Comparison of ENCODE assay signal across 22 mouse cellular contexts in genomic region chr10:40218874-40219273, GRCm38 (mm10). TPM values are rescaled to one million over a fixed set of nuclear protein-coding genes. Genes with fewer than 3 reads are reported as not detected.
A peak's percentile ranks its signal among the peaks of the same experiment; 100 is the strongest.
DNase-seq lines count a peak whose midpoint lies in the region; ATAC-seq and TF ChIP-seq lines count a peak whose summit lies in the region.
"Had no signal": no experiment of that assay in that cellular context is flagged by ENCODE, and none has a peak within 500 bp of the region (broad histone marks: within the 10 kb centered on the region; RNA-seq: fewer than 3 reads in every experiment).

No protein-coding gene starts in this region.

- H3K27me3 ChIP-seq in thymus, adult 2 months (ENCODE audit: control insufficient read depth, insufficient read depth, low read length): no peaks in the 10 kb centered on the region
- H3K27me3 ChIP-seq: hindbrain, embryonic 13.5 days; liver, embryonic 12.5 days had no signal

- peaks cover 19% of the 10 kb centered on the region; the same call in 1 of the 2 replicates for H3K36me3 ChIP-seq in thymus, adult 2 months (ENCODE audit: control insufficient read depth, insufficient read depth, low read length)

- H3K4me1 ChIP-seq in thymus, adult 2 months (replicated peaks; ENCODE audit: control insufficient read depth, insufficient read depth, low read length): peaks cover 13% of the 10 kb centered on the region
- H3K4me1 ChIP-seq: hindbrain, embryonic 13.5 days; liver, embryonic 12.5 days had no signal

- WGBS in thymus, adult 2 months: 13% methylated on average over 3 of the region's 3 CpGs

- intact Hi-C loops in heart, postnatal 14 days (cut with DNase I): no loop called here

- no peak for TF ChIP-seq POLR2A in thymus, adult 2 months (IDR thresholded peaks at IDR 0.05; ENCODE audit: control insufficient read depth, extremely low read depth, insufficient read depth, low read length, poor library complexity)

- ATAC-seq in megakaryocyte progenitor cell, adult 5-6 weeks (replicated peaks; ENCODE audit: poor library complexity): 0 out of 2 replicates have a peak, but pooled peaks have one; percentile 11
- ATAC-seq: liver, embryonic 12.5 days; midbrain, embryonic 16.5 days had no signal

- peak; percentile 28 for DNase-seq in heart, adult 11 months
- no peak for DNase-seq in heart, postnatal 14 days
- peak; percentile 28 for DNase-seq in thymus, adult 2 months
- DNase-seq in thymus, postnatal 10 days (ENCODE audit: low spot score in 2 of 2): no peak
- no peak for DNase-seq in frontal cortex, postnatal 10 days (ENCODE audit: low spot score in 2 of 2)
- no peak for DNase-seq in liver
- DNase-seq: adrenal gland, adult 2 months; cerebellum, adult 11 months; cerebellum, postnatal 25 days; embryo, embryonic 11 days; gastrocnemius, adult 2 months; heart, postnatal 10 days; kidney, adult 8-10 months; kidney, postnatal 14 days; lung, adult 2 months; lung, postnatal 36 days; right cerebral cortex, adult 18-20 months; spleen, adult 18-20 months had no signal

- H3K27ac ChIP-seq in thymus, adult 2 months (ENCODE audit: control insufficient read depth, insufficient read depth, low read length): peak overlapping the region; percentile 68; the same call in 1 of the 2 replicates
- H3K27ac ChIP-seq: gastrocnemius, adult 2 months; hindbrain, embryonic 13.5 days; liver, embryonic 12.5 days had no signal

- H3K4me3 ChIP-seq in thymus, adult 2 months (ENCODE audit: control insufficient read depth, insufficient read depth, low read length): no peak overlapping the region
- H3K4me3 ChIP-seq: gastrocnemius, adult 2 months; hindbrain, embryonic 13.5 days; liver, embryonic 12.5 days had no signal

- TF ChIP-seq CTCF in thymus, adult 2 months (IDR thresholded peaks at IDR 0.05; ENCODE audit: borderline replicate concordance, control insufficient read depth, extremely low read depth, insufficient read depth, low read length, poor library complexity): no peak

RNA-seq across cellular contexts. Expression of gene Rpf2, which starts 28.0 kb away (rescaled TPM):
- 10 to 100 TPM in 1 of 2 experiments, 1 to 10 TPM in 1; 8.2 to 11.2 TPM for total RNA-seq in heart, postnatal 14 days (2021)
- 3.0 and 3.9 TPM in 2 replicates for polyA plus RNA-seq in thymus, adult 2 months (2012; rRNA removed)
- total RNA-seq in megakaryocyte progenitor cell, adult 5-6 weeks (2015): 97.3 and 109 TPM in 2 replicates
- 184 and 213 TPM in 2 replicates for total RNA-seq in megakaryocyte progenitor cell, adult 5-6 weeks (2017)

RNA-seq across cellular contexts. Expression of gene Gtf3c6, which starts 39.0 kb away (rescaled TPM):
- 10 to 100 TPM; 20.9 to 23.5 TPM for total RNA-seq in heart, postnatal 14 days (2021)
- 8.5 and 9.3 TPM in 2 replicates for polyA plus RNA-seq in thymus, adult 2 months (2012; rRNA removed)
- total RNA-seq in megakaryocyte progenitor cell, adult 5-6 weeks (2015): 69.0 and 87.6 TPM in 2 replicates
- total RNA-seq in megakaryocyte progenitor cell, adult 5-6 weeks (2017): 219 and 265 TPM in 2 replicates

Comparison
In these comparisons a context has a peak if more than half of its experiments do, and no peak if none do; other contexts are left out.
1. DNase-seq: peak in heart, adult 11 months (single experiment) and thymus, adult 2 months (single experiment); none in heart, postnatal 14 days (0 of 2), thymus, postnatal 10 days (0 of 2), frontal cortex, postnatal 10 days (0 of 2) and liver (single experiment).
2. RNA of gene Rpf2, which starts 28.0 kb away (total RNA-seq): 97.3 to 213 TPM in megakaryocyte progenitor cell, adult 5-6 weeks; 8.2 to 11.2 TPM in heart, postnatal 14 days; every median in the first group is over 4 times any median in the second.